Mouse (Mus musculus): ENCODE measurements around the gene Apc2.

DNA sequence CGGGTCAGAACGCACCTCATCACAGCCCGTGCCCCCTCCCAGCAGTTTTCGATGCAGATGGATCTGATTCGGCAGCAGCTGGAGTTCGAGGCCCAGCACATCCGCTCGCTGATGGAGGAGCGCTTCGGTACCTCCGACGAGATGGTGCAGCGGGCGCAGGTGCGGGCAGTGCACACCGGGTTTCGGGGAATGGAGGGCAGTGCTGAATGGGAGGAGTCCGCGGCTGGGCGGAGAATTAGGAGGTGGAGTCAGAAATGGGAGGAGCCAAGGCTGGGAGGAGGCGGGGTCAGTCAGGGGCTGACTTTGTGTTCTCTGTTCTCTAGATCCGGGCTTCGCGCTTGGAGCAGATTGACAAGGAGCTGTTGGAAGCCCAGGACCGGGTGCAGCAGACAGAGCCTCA lies 9.1 kb downstream of the Apc2 start:
- TF ChIP-seq TAL1 (IDR thresholded peaks at IDR 0.05; ENCODE audit: low read length) (no peak), GATA1 (IDR thresholded peaks at IDR 0.05; ENCODE audit: low read length) (no peak)

Data from erythroblast, embryonic 14.5 days (primary cell).